Mouse (Mus musculus): ENCODE data around the gene Arid5b.

Gene Arid5b

GRCm38 (mm10) chr10:68136480-68137083 lies 142.0 kb downstream of the Arid5b start:
- peak; percentile 78 for DNase-seq (ENCODE audit: low read depth)

GRCm38 (mm10) chr10:68136051-68136450 lies 142.5 kb downstream of the Arid5b start:
- no peak for DNase-seq (ENCODE audit: low read depth)

GRCm38 (mm10) chr10:68135416-68135815 lies 143.1 kb downstream of the Arid5b start:
- DNase-seq (ENCODE audit: low read depth) = peak; percentile 52

DNA sequence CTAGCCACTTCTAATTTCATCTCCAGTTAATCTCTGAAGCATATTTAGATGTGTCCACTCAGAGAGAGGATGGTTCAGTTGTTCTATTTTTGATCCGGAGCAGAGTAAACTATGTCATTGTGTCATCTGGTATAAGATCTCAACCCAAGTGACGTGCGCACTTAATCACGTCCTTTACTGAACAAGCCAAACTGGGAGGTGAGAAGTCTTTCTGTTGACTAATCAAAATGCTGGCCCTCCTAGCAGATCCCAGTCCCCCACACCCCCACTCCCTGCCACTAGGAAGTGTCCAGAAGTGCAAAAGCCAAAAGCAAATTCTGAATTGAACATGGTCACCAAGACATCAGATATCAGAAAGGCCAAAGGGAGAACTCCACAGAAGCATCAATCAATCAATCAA lies 144.0 kb downstream of the Arid5b start:
- DNase-seq (ENCODE audit: low read depth) = no peak

DNA sequence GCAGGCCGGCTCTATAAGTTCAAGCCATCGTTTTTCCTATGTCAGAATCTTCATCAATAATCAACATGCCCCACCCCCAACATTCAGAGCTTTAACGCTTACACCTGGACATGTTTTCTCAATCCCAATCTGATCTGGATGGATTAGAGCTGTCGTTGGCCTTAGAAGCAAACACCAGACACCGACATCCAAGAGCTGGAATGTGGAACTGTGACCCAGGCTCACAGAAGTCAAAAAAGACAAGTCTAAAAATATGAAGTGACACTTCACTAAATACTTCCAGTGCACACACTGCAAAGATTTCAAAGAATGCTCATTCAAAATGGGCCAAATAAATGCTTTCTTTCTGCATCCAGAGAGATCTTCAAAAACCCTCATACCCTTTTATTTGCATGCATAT lies 144.5 kb downstream of the Arid5b start:
- no peak for DNase-seq (ENCODE audit: low read depth)

DNA sequence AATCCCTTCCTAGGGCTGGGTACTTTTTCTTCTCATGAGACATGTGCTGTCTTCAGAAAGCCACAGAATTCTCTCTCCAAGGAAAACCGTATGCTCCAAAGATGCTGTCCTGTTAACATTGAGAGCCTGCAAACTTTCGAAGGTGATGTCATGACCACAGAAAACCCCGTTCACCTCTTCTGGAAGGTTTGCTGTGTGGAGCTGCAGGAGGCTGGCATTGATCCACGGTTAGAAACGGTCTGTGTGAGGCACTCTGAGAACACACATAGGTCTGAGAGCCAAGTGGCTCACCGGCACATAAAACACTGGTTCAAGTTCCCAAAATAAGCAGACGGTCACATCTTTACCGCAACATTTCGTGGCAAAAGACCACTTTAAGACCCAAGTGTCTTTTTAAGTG lies 145.9 kb downstream of the Arid5b start:
- no peak for DNase-seq (ENCODE audit: low read depth)

- DNase-seq (ENCODE audit: low read depth) = no peak
Observed at GRCm38 (mm10) chr10:68132154-68132553, 146.4 kb downstream of the Arid5b start.

- no peak for DNase-seq (ENCODE audit: low read depth)
Observed at GRCm38 (mm10) chr10:68129651-68130050, 148.9 kb downstream of the Arid5b start.

DNA sequence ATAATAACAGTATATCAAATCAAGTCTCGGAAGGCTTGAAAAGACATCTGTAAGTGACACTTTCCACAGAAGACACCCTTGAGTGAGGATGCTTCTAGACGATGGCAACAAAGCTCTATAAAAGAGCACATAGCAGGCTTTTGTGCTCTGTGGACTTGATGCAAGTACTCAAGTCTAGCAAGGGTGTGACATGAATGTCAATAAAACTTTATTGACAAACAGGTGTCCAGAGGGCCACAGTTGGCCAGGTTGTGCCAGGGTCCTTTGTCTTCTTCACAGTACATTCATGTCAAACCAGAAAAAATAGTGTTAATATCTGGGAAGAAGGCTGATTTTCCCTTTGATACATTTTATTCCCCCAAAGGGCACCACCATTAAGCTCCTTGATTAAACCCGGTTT lies 149.5 kb downstream of the Arid5b start:
- no peak for DNase-seq (ENCODE audit: low read depth)

DNA sequence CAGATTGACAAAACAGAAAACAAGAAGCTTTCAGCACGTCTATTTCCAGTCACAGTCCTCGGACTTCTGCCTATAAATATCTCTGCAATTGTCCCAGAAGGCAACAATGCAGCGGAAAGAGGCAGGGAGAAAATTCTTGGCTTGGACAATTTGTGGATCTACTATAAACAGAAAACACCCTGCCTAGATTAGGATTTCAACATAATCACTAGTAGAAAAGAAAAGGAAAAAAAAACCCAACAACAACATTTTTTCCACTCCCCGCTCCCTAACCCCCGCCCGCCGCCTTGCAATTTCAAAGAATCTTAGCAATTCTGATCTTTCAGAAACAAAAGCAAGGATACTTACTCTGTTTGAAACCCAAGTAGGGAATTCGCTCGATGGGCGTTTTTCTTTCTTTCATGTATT lies 150.1 kb downstream of the Arid5b start:
- DNase-seq (ENCODE audit: low read depth) = no peak

- DNase-seq (ENCODE audit: low read depth) = no peak
Observed at GRCm38 (mm10) chr10:68127604-68128256, 150.8 kb downstream of the Arid5b start.

GRCm38 (mm10) chr10:68127104-68127503 lies 151.4 kb downstream of the Arid5b start:
- no peak for DNase-seq (ENCODE audit: low read depth)

DNA sequence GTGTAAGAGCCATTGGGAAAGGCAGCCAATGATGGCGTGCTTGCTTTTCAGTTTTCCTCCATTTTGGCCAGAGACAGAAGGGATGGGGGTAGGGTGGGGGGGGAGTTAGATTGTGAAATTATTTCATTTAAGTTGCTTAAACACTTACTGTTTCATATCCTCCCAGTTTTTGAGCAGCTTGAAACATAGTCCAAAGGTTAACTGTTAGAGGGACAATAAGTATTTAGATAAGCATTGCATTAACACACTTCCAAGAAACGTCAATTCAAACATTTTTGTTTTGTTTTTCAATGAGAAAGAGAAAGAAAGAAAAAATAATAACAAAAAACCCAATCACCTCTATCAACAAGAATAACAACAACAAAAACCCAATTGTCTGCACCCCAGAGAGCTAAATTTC lies 152.0 kb downstream of the Arid5b start:
- DNase-seq (ENCODE audit: low read depth) = no peak

- no peak for DNase-seq (ENCODE audit: low read depth)
Observed at GRCm38 (mm10) chr10:68125919-68126550, 152.5 kb downstream of the Arid5b start.

DNA sequence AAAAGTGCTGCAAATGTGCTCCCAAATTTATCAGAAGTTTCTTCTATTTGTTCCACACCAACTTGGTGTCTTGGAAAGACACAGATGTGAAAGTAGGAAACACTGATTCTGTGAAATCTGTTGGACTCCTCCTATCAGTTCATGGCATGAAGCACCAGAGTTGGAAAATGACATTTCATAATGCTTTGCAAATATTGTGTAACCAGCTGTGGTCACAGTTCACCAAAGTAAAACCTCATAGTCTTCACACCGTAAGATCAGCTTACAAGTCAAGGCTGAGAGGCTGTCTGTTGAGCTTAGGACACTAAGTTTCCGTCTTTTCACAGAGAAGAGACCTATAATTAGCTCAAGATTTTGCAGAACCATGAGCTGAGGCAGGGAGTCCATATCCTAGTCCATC lies 153.6 kb downstream of the Arid5b start:
- DNase-seq (ENCODE audit: low read depth) = peak; percentile 37

DNA sequence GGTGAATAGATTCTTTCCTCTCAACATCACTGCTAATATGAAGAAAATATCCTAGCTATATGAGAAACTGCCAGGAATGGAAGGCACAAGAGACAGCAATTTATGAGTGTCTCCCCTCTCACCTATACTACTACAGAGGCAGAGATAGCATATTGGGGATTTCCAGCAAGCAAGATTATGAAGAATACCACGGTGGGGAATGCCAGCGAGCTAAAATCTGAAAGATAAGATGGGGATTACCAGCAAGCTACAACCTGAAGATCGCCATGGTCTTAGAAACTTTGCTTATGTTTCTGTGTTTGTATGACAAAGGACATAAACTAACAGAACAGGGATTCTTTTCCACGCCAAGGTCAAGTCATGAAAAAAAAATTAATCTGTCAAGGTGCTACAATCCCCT lies 155.1 kb downstream of the Arid5b start:
- peak; percentile 63 for DNase-seq (ENCODE audit: low read depth)

GRCm38 (mm10) chr10:68121960-68122359 lies 156.6 kb downstream of the Arid5b start:
- no peak for DNase-seq (ENCODE audit: low read depth)

- DNase-seq (ENCODE audit: low read depth) = no peak
Observed at GRCm38 (mm10) chr10:68121251-68121650, 157.3 kb downstream of the Arid5b start.

- DNase-seq (ENCODE audit: low read depth) = no peak
Observed at GRCm38 (mm10) chr10:68120011-68120410, 158.5 kb downstream of the Arid5b start.

- peak; percentile 76 for DNase-seq (ENCODE audit: low read depth)
Observed at GRCm38 (mm10) chr10:68119285-68119684, 159.3 kb downstream of the Arid5b start.

GRCm38 (mm10) chr10:68114955-68115354 lies 163.6 kb downstream of the Arid5b start:
- DNase-seq (ENCODE audit: low read depth) = no peak

- DNase-seq (ENCODE audit: low read depth) = no peak
Observed at GRCm38 (mm10) chr10:68113645-68114044, 164.9 kb downstream of the Arid5b start.

- DNase-seq (ENCODE audit: low read depth) = no peak
Observed at GRCm38 (mm10) chr10:68112983-68113382, 165.6 kb downstream of the Arid5b start.

DNA sequence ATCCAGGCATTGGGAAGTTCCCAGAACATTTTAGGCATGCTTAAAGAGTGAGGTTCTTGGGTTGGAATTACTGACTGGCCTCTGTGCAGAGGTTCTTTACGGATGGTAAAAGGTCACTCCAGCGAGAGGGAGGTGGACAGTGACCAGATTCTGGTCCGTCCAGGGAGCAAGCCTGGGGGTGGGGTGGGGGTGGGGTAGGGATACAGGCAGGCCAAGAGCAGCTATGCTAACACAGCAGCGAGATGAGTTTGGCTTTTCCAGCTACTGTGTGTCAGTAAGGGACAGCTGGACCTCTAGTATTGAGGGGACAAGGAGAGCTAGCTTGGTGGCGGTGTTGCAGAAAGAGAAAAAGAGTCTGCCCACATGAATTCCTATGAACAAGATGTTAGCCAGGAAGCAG lies 167.9 kb downstream of the Arid5b start:
- DNase-seq (ENCODE audit: low read depth) = no peak

Measured in induced T-regulatory cell, adult 2 months (primary cell).